In genomic region chr17:32505851-32506728, GRCm38 (mm10) we compare ENCODE assay signal across 8 mouse cellular contexts. TPM values are rescaled to one million over a fixed set of nuclear protein-coding genes. Genes with fewer than 3 reads are reported as not detected.
DNase-seq lines count a peak whose midpoint lies in the region; ATAC-seq and TF ChIP-seq lines count a peak whose summit lies in the region.

Gene Cyp4f17, plus strand, starts transcription at chr17:32506050.

- peak; percentile 10 for DNase-seq in right cerebral cortex, postnatal 14 days
- DNase-seq in right cerebral cortex, postnatal 36 days (ENCODE audit: low spot score in 2 of 2): no peak
- DNase-seq in lung, adult 2 months: peak; percentile 56
- DNase-seq in left cerebral cortex, postnatal 25 days (ENCODE audit: low spot score in 2 of 2): no peak

- no peak for TF ChIP-seq POLR2A in cortical plate, adult 2 months (IDR thresholded peaks at IDR 0.05; ENCODE audit: extremely low read depth, insufficient read depth, low read length)
- TF ChIP-seq POLR2A in lung, adult 2 months (IDR thresholded peaks at IDR 0.05; ENCODE audit: borderline replicate concordance, extremely low read depth, low read depth, low read length): peak; percentile 58; the same call in 1 of the 2 replicates

- ATAC-seq in granulocyte monocyte progenitor cell, adult 5-6 weeks (replicated peaks; ENCODE audit: poor library complexity, severe bottlenecking): peak; percentile 64
- peak; percentile 55; the same call in 1 of the 2 replicates for ATAC-seq in intestine, postnatal 0 days
- ATAC-seq in neural tube, embryonic 15.5 days (ENCODE audit: low FRiP score): peak; percentile 92

- peak within 1 kb of the TSS; percentile 50 for H3K4me3 ChIP-seq in cortical plate, adult 2 months (ENCODE audit: insufficient read depth, low read length)
- peak within 1 kb of the TSS; percentile 59 for H3K4me3 ChIP-seq in intestine, postnatal 0 days (ENCODE audit: low read depth, low read length)
- H3K4me3 ChIP-seq in lung, adult 2 months (replicated peaks; ENCODE audit: extremely low read depth, low read depth, low read length): peak within 1 kb of the TSS; percentile 74
- peak within 1 kb of the TSS; percentile 45 for H3K4me3 ChIP-seq in neural tube, embryonic 15.5 days (replicated peaks)

- H3K27ac ChIP-seq in cortical plate, adult 2 months (ENCODE audit: insufficient read depth, low read length): peak within 1 kb of the TSS; percentile 39; the same call in 1 of the 2 replicates
- H3K27ac ChIP-seq in intestine, postnatal 0 days (ENCODE audit: low read depth, low read length): no peak within 1 kb of the TSS
- peak within 1 kb of the TSS; percentile 75 for H3K27ac ChIP-seq in neural tube, embryonic 15.5 days (replicated peaks)

- no peaks in the 10 kb centered on the region for H3K27me3 ChIP-seq in intestine, postnatal 0 days (replicated peaks; ENCODE audit: control insufficient read depth, insufficient read depth, low read length)
- H3K27me3 ChIP-seq in neural tube, embryonic 15.5 days (replicated peaks): no peaks in the 10 kb centered on the region

- WGBS in intestine, postnatal 0 days: 1% methylated on average over 30 of the region's 30 CpGs
- WGBS in lung, adult 2 months: 2% methylated on average over 30 of the region's 30 CpGs
- under 1% methylated on average over 28 of the region's 30 CpGs for WGBS in neural tube, embryonic 15.5 days

- no peaks in the 10 kb centered on the region for H3K36me3 ChIP-seq in intestine, postnatal 0 days (ENCODE audit: control insufficient read depth, insufficient read depth)
- peaks cover 11% of the 10 kb centered on the region; the same call in 1 of the 2 replicates for H3K36me3 ChIP-seq in neural tube, embryonic 15.5 days

- no peaks in the 10 kb centered on the region for H3K9me3 ChIP-seq in intestine, postnatal 0 days (ENCODE audit: control insufficient read depth)
- H3K9me3 ChIP-seq in neural tube, embryonic 15.5 days (replicated peaks): no peaks in the 10 kb centered on the region

- H3K4me1 ChIP-seq in cortical plate, adult 2 months (ENCODE audit: control insufficient read depth, insufficient read depth, low read length): 0 out of 2 replicates have a peak, but pooled peaks cover 3% of the 10 kb centered on the region
- H3K4me1 ChIP-seq in intestine, postnatal 0 days (replicated peaks; ENCODE audit: control insufficient read depth, insufficient read depth, low read length): peaks cover 10% of the 10 kb centered on the region; the same call in 1 of the 2 replicates
- H3K4me1 ChIP-seq in lung, adult 2 months (ENCODE audit: control insufficient read depth, insufficient read depth, low read length): peaks cover 6% of the 10 kb centered on the region; the same call in 1 of the 2 replicates
- peaks cover 22% of the 10 kb centered on the region for H3K4me1 ChIP-seq in neural tube, embryonic 15.5 days

- no peak for TF ChIP-seq CTCF in cortical plate, adult 2 months (IDR thresholded peaks at IDR 0.05; ENCODE audit: extremely low read depth, insufficient read depth, low read length)
- TF ChIP-seq CTCF in intestine, postnatal 0 days (IDR thresholded peaks at IDR 0.05; ENCODE audit: low read depth): no peak
- no peak for TF ChIP-seq CTCF in lung, adult 2 months (IDR thresholded peaks at IDR 0.05; ENCODE audit: insufficient read depth, low read length)

- intact Hi-C loops in left cerebral cortex, postnatal 25 days (cut with DNase I): no loop called here

- peak within 1 kb of the TSS; percentile 90 for H3K4me2 ChIP-seq in intestine, postnatal 0 days (replicated peaks; ENCODE audit: low read depth)
- H3K4me2 ChIP-seq in neural tube, embryonic 15.5 days: peak within 1 kb of the TSS; percentile 74

- peak within 1 kb of the TSS; percentile 62 for H3K9ac ChIP-seq in intestine, postnatal 0 days (ENCODE audit: low read depth, low read length)
- H3K9ac ChIP-seq in neural tube, embryonic 15.5 days (replicated peaks): peak within 1 kb of the TSS; percentile 58

RNA-seq across cellular contexts. Expression of gene Cyp4f17, which starts in this region (rescaled TPM):
- 3.7 and 4.2 TPM in 2 replicates for polyA plus RNA-seq in cortical plate, adult 2 months (2012; rRNA removed)
- 1.2 and 1.9 TPM in 2 replicates for total RNA-seq in granulocyte monocyte progenitor cell, adult 5-6 weeks (2014; fragmentation: Nextera tagmentation)
- 0.13 and 0.31 TPM in 2 replicates for total RNA-seq in granulocyte monocyte progenitor cell, adult 5-6 weeks (2017)
- 1.9 and 2.7 TPM in 2 replicates for polyA plus RNA-seq in intestine, postnatal 0 days (2015; fragmentation: Nextera tagmentation; extraction: Ambion mirVana)
- 7.8 and 16.8 TPM in 2 replicates for polyA plus RNA-seq in lung, adult 2 months (2012; rRNA removed)
- 10.8 and 12.4 TPM in 2 replicates for polyA plus RNA-seq in neural tube, embryonic 15.5 days (2015; fragmentation: Nextera tagmentation; extraction: Ambion mirVana)
- total RNA-seq in left cerebral cortex, postnatal 25 days (2021): 1 to 10 TPM; 3.3 to 4.6 TPM

Comparison
In these comparisons a context has a peak if more than half of its experiments do, and no peak if none do; other contexts are left out.
1. DNase-seq: peak in right cerebral cortex, postnatal 14 days (single experiment) and lung, adult 2 months (single experiment); none in right cerebral cortex, postnatal 36 days (0 of 2) and left cerebral cortex, postnatal 25 days (0 of 2).
2. Peak in every context shown above with its lines, with median percentiles within 50 percentile points of each other: H3K4me3 ChIP-seq and ATAC-seq.